Mouse (Mus musculus) lung, embryonic 14.5 days (tissue): Measurements from ENCODE around the gene Eif3c. TPM values are rescaled to one million over a fixed set of nuclear protein-coding genes. Genes with fewer than 3 reads are reported as not detected.

ENCODE experiments used
- ATAC-seq: fragments of 200-750 bp; cut with Nextera tagmentation; 2 replicates; pipeline ENCODE4 v1.8.0; 2017; ENCODE audit warnings: mild to moderate bottlenecking, moderate TSS enrichment, moderate library complexity; ENCODE audit not compliant: insufficient read depth
- DNase-seq: peaks from one replicate; pipeline ENCODE4 v3.0.0-alpha.2; 2015
- H3K27ac ChIP-seq: fragments of 300-500 bp; sonication (generic); 2 replicates; pipeline ENCODE4 v1.5.1; 2014; ENCODE audit warnings: low read depth, mild to moderate bottlenecking, moderate library complexity
- H3K27me3 ChIP-seq: fragments of 300-500 bp; sonication (generic); 2 replicates; pipeline ENCODE4 v1.6.1; 2014; ENCODE audit warnings: low read length, control low read depth; ENCODE audit not compliant: insufficient read depth
- H3K36me3 ChIP-seq: fragments of 300-500 bp; sonication (generic); 2 replicates; pipeline ENCODE4 v1.6.1; 2014; ENCODE audit warnings: control low read depth; ENCODE audit not compliant: insufficient read depth
- H3K4me1 ChIP-seq: fragments of 300-500 bp; sonication (generic); 2 replicates; pipeline ENCODE4 v1.6.1; 2014; ENCODE audit warnings: antibody characterized with exemption, control low read depth; ENCODE audit not compliant: insufficient read depth
- H3K4me2 ChIP-seq: fragments of 300-500 bp; sonication (generic); 2 replicates; pipeline ENCODE4 v1.6.1; 2014; ENCODE audit warnings: mild to moderate bottlenecking
- H3K4me3 ChIP-seq: fragments of 300-500 bp; sonication (generic); 2 replicates; pipeline ENCODE4 v1.5.1; 2014; ENCODE audit warnings: low read depth, low read length
- H3K9ac ChIP-seq: fragments of 300-500 bp; sonication (generic); 2 replicates; pipeline ENCODE4 v1.6.1; 2014
- H3K9me3 ChIP-seq: fragments of 300-500 bp; sonication (generic); 2 replicates; pipeline ENCODE4 v1.6.1; 2016; ENCODE audit warnings: low read depth, low read length, control low read depth
- CTCF ChIP-seq: IDR thresholded peaks from 2 replicates; pipeline ENCODE4 v1.5.1; 2016; ENCODE audit warnings: antibody characterized with exemption, low read depth
- WGBS: fragments of 180-500 bp; shearing (Covaris S2); extraction: QIAGEN DNeasy Blood & Tissue Kit; methylation state at CpG from one replicate; pipeline ENCODE4 v1.1.7; 2014; 5-methylcytosine and 5-hydroxymethylcytosine counted together
- polyA plus RNA-seq: library from polyadenylated mRNA; unstranded; fragments of >200 nt; fragmentation: Nextera tagmentation; extraction: Ambion mirVana; gene quantifications from 2 replicates; pipeline ENCODE4 v1.2.1, GENCODE M21; 2014

Eif3c gene
- polyA plus RNA-seq, 1 experiment from 2014 or later, result 169 TPM

DNA sequence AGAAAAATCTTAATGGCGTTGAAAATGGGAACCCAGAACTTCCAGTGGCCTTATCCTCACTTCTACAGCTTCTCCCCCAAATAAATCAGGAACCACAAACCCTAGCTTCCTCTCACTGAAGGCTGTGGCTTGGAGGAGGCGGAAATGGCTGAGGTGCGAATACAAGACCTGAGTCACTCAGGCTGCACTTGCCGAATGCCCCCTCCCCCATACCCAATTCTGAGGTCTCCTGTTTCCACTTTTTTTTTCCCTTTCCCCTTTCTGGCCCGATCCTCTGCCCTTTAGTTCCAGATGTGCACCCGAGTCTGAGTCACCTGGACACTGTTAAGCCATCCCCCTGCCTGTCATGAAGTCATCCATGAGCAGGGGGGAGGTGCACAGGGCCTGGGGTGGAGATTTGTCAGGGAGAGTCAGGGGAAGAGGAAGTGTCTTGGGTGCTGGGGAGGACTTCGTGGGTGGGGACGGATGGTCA lies 18.3 kb upstream of the Eif3c start, which contains the start of gene Apobr:
TSS of gene Apobr (plus strand) at position 437 of the 472 bp plus-strand sequence.
- Histone ChIP-seq H3K27ac (no peak within 1 kb of the TSS), H3K9me3 (no peaks in the 10 kb centered on the region), H3K4me1 (no peaks in the 10 kb centered on the region), H3K4me3 (peak within 1 kb of the TSS; percentile 55), H3K9ac (peak within 1 kb of the TSS; percentile 57; the same call in 1 of the 2 replicates), H3K4me2 (peak within 1 kb of the TSS; percentile 83), H3K27me3 (no peaks in the 10 kb centered on the region), H3K36me3 (no peaks in the 10 kb centered on the region)
- ATAC-seq, result no peak
- 73% methylated on average over 8 of the region's 8 CpGs for WGBS
- TF ChIP-seq CTCF, result no peak
- DNase-seq, result no peak

DNA sequence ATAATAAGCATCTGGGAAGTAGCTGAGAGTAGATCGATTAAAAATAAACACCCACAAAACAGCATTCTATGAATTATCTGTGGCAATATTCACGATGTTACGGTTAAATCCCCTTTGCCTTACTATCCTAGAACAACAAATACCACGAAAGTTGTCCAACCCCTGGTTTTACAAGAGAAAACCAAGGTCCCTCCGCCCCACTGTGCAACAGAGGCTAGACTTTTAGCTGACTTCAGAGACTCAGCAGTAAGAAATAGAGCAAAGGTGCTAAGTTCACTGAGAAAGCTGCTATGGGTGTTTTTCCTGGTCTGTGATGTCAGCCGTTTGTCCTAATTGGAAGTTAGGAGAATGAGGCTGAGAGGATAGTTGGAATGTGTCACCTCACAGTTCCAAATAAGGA lies 17.6 kb upstream of the Eif3c start:
- DNase-seq (peak; percentile 19), ATAC-seq (no peak)
- Histone ChIP-seq H3K9ac (peak overlapping the region; percentile 57; the same call in 1 of the 2 replicates), H3K27me3 (no peaks in the 10 kb centered on the region), H3K4me3 (peak overlapping the region; percentile 55), H3K27ac (no peak overlapping the region), H3K9me3 (no peaks in the 10 kb centered on the region), H3K4me1 (no peaks in the 10 kb centered on the region), H3K4me2 (peak overlapping the region; percentile 83), H3K36me3 (peaks cover 3% of the 10 kb centered on the region; the same call in 1 of the 2 replicates)
- TF ChIP-seq CTCF, result no peak
- WGBS, result 53% methylated on average over 6 of the region's 6 CpGs

DNA sequence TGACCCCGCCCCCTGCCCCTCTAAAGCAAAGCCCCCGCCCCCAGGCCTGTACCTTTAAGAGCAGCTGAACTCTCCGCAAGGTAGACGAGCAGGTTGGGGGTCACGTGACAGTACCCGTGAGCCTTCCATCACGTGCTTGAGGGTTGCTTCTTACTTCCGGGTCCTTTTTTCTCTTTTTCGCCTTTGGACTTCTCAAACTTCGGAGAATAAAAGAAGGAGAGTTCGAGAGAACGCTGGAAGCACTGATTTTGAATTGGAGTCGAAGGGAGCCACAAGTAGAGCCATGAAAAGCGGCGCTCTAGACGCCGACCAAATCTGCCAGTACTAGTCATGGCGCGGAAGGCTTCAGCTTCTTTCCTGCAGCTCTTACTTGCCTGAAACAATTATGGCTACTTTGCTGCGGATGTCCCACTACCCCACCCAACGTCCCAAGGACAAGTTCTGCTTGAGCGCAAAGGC lies 17.1 kb upstream of the Eif3c start:
- Histone ChIP-seq H3K27me3 (no peaks in the 10 kb centered on the region), H3K36me3 (peaks cover 5% of the 10 kb centered on the region; the same call in 1 of the 2 replicates), H3K9ac (peak overlapping the region; percentile 57), H3K4me1 (no peaks in the 10 kb centered on the region), H3K4me2 (peak overlapping the region; percentile 83), H3K4me3 (peak overlapping the region; percentile 55), H3K27ac (peak overlapping the region; percentile 86), H3K9me3 (no peaks in the 10 kb centered on the region)
- TF ChIP-seq CTCF, result no peak
- peak; percentile 91 for DNase-seq
- peak; percentile 78 for ATAC-seq
- under 1% methylated on average over 22 of the region's 22 CpGs for WGBS

GRCm38 (mm10) chr7:126582759-126583158 lies 16.5 kb upstream of the Eif3c start:
- DNase-seq (peak; percentile 58), ATAC-seq (peak; percentile 67)
- Histone ChIP-seq H3K36me3 (peaks cover 5% of the 10 kb centered on the region; the same call in 1 of the 2 replicates), H3K9ac (peak overlapping the region; percentile 57), H3K4me1 (no peaks in the 10 kb centered on the region), H3K9me3 (no peaks in the 10 kb centered on the region), H3K4me3 (peak overlapping the region; percentile 55), H3K27me3 (no peaks in the 10 kb centered on the region), H3K27ac (no peak overlapping the region; the same call in 1 of the 2 replicates), H3K4me2 (peak overlapping the region; percentile 83)
- no peak for TF ChIP-seq CTCF
- under 1% methylated on average over 20 of the region's 20 CpGs for WGBS

DNA sequence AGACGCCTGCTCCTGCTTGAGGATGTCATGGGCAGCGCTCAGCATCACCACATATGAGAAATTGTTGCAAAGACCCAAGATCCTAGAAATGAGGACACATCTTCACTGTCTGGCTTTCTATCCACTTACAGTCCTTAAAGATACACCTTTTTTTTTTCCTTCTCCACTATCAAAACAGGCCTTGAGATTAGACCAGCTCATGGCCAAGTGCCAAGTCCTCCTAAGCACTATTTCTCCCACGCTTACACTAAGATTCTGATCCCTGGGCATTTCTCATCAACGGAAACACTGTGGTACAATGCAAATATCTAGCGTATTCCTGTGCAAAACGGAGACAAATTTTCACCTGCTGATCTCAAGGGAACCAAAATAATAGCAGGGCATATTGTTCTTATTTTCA lies 15.4 kb upstream of the Eif3c start:
- Histone ChIP-seq H3K27ac (no peak overlapping the region), H3K36me3 (peaks cover 5% of the 10 kb centered on the region; the same call in 1 of the 2 replicates), H3K4me3 (no peak overlapping the region), H3K9me3 (no peaks in the 10 kb centered on the region), H3K4me2 (no peak overlapping the region; the same call in 1 of the 2 replicates), H3K9ac (no peak overlapping the region), H3K27me3 (no peaks in the 10 kb centered on the region), H3K4me1 (no peaks in the 10 kb centered on the region)
- DNase-seq (no peak), ATAC-seq (no peak)
- TF ChIP-seq CTCF, result no peak
- WGBS, result 77% methylated on average over 6 of the region's 6 CpGs

- H3K27ac ChIP-seq, result no peak overlapping the region
- peak; percentile 51 for DNase-seq
- no peaks in the 10 kb centered on the region for H3K27me3 ChIP-seq
- H3K4me1 ChIP-seq, result no peaks in the 10 kb centered on the region
- TF ChIP-seq CTCF, result peak; percentile 73
- H3K4me2 ChIP-seq, result no peak overlapping the region
- WGBS, result 40% methylated on average over 8 of the region's 8 CpGs
- no peaks in the 10 kb centered on the region for H3K9me3 ChIP-seq
- H3K9ac ChIP-seq, result no peak overlapping the region
- H3K4me3 ChIP-seq, result no peak overlapping the region
- H3K36me3 ChIP-seq, result peaks cover 11% of the 10 kb centered on the region; the same call in 1 of the 2 replicates
- ATAC-seq, result no peak
Measured at GRCm38 (mm10) chr7:126579172-126579571, 13.0 kb upstream of the Eif3c start.

GRCm38 (mm10) chr7:126576946-126577345 lies 10.7 kb upstream of the Eif3c start:
- Histone ChIP-seq H3K36me3 (peaks cover 20% of the 10 kb centered on the region; the same call in 1 of the 2 replicates), H3K9me3 (no peaks in the 10 kb centered on the region), H3K4me2 (no peak overlapping the region), H3K4me3 (no peak overlapping the region), H3K27me3 (no peaks in the 10 kb centered on the region), H3K9ac (no peak overlapping the region), H3K27ac (no peak overlapping the region), H3K4me1 (no peaks in the 10 kb centered on the region)
- ATAC-seq (no peak), DNase-seq (peak; percentile 75)
- TF ChIP-seq CTCF, result peak; percentile 72
- 52% methylated on average over 8 of the region's 8 CpGs for WGBS
